Mouse (Mus musculus) cerebellum, adult (tissue): ENCODE data around the gene Klf13.
A peak's percentile ranks its signal among the peaks of the same experiment; 100 is the strongest.

Experiments used
- ATAC-seq: cut with Nextera tagmentation; 2 replicates; pipeline ENCODE4 v1.9.2; 2017; ENCODE audit warnings: mild to moderate bottlenecking, moderate library complexity, mixed read lengths; ENCODE audit not compliant: insufficient number of reproducible peaks, low FRiP score, low TSS enrichment

Gene Klf13

GRCm38 (mm10) chr7:63910912-63911311, 27.8 kb downstream of the Klf13 start:
- ATAC-seq, result no peak

GRCm38 (mm10) chr7:63910225-63910624, 28.5 kb downstream of the Klf13 start:
- ATAC-seq, result no peak

GRCm38 (mm10) chr7:63908496-63909285, 30.0 kb downstream of the Klf13 start:
- no peak for ATAC-seq

GRCm38 (mm10) chr7:63907778-63908495, 30.8 kb downstream of the Klf13 start:
- ATAC-seq, result peak; percentile 51; the same call in 1 of the 2 replicates

GRCm38 (mm10) chr7:63905642-63906041, 33.1 kb downstream of the Klf13 start:
- ATAC-seq, result no peak

- ATAC-seq, result no peak
Measured at GRCm38 (mm10) chr7:63905190-63905589, 33.5 kb downstream of the Klf13 start.

- ATAC-seq, result no peak
Measured at GRCm38 (mm10) chr7:63903635-63904380, 34.9 kb downstream of the Klf13 start.

GRCm38 (mm10) chr7:63902604-63903210, 36.0 kb downstream of the Klf13 start:
- no peak for ATAC-seq

GRCm38 (mm10) chr7:63901942-63902341, 36.8 kb downstream of the Klf13 start:
- no peak for ATAC-seq

- ATAC-seq, result no peak
Measured at GRCm38 (mm10) chr7:63901346-63901745, 37.4 kb downstream of the Klf13 start.

GRCm38 (mm10) chr7:63900411-63900810, 38.3 kb downstream of the Klf13 start:
- ATAC-seq, result no peak

- no peak for ATAC-seq
Measured at GRCm38 (mm10) chr7:63899925-63900324, 38.8 kb downstream of the Klf13 start.

GRCm38 (mm10) chr7:63898201-63898600, 40.5 kb downstream of the Klf13 start:
- ATAC-seq, result no peak

- no peak for ATAC-seq
Measured at GRCm38 (mm10) chr7:63897655-63898054, 41.1 kb downstream of the Klf13 start.

- peak; percentile 86 for ATAC-seq
Measured at GRCm38 (mm10) chr7:63896968-63897468, 41.7 kb downstream of the Klf13 start.

- no peak for ATAC-seq
Measured at GRCm38 (mm10) chr7:63896276-63896967, 42.3 kb downstream of the Klf13 start.

GRCm38 (mm10) chr7:63895223-63895622, 43.5 kb downstream of the Klf13 start:
- ATAC-seq, result no peak

- no peak for ATAC-seq
Measured at GRCm38 (mm10) chr7:63894662-63895061, 44.1 kb downstream of the Klf13 start.

- no peak for ATAC-seq
Measured at GRCm38 (mm10) chr7:63893729-63894128, 45.0 kb downstream of the Klf13 start.

GRCm38 (mm10) chr7:63893201-63893600, 45.5 kb downstream of the Klf13 start:
- ATAC-seq, result no peak
